Mouse (Mus musculus): ENCODE measurements around the gene Iqce.

DNA sequence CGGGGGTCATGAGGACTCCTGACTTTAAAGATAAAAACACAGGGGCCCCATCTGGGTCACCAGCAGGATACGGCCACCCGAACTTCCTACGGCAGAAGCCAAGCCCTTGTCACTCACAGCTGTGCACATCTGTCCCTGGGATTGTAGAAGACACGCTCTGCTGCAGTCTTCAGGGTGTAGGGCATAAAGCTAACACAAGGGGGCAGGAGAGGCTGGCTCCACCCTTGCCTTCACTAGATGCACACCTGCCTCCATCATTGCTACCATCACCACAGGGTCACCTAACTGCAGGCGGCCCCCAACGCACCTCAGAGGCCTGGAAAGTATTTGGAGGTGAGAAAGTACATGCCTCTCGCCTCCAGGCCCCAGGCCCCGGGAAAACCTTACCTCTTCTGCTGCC is 73.2 kb downstream of the Iqce start:
- TF ChIP-seq POLR2A (IDR thresholded peaks at IDR 0.05; ENCODE audit: insufficient read length, low read depth) = no peak
- TF ChIP-seq CEBPB (IDR thresholded peaks at IDR 0.05; ENCODE audit: insufficient read depth, poor library complexity, severe bottlenecking) = no peak
- no peak for TF ChIP-seq MAX (IDR thresholded peaks at IDR 0.05; ENCODE audit: low read depth)
- no peak for TF ChIP-seq MYOD1 (IDR thresholded peaks at IDR 0.05; ENCODE audit: control insufficient read depth in 1 of 3, insufficient read length in 2 of 3, low read depth in 2 of 3)
- TF ChIP-seq E2F4 (IDR thresholded peaks at IDR 0.05; ENCODE audit: insufficient read depth) = no peak
- TF ChIP-seq TCF3 (IDR thresholded peaks at IDR 0.05; ENCODE audit: insufficient read length, low read depth) = no peak
- TF ChIP-seq POLR2AphosphoS2 (IDR thresholded peaks at IDR 0.05; ENCODE audit: insufficient read length, low read depth) = no peak
- TF ChIP-seq USF1 (IDR thresholded peaks at IDR 0.05; ENCODE audit: low read depth) = no peak
- TF ChIP-seq REST (IDR thresholded peaks at IDR 0.05; ENCODE audit: insufficient read depth, insufficient read length) = no peak
- no peak for TF ChIP-seq TCF12 (IDR thresholded peaks at IDR 0.05; ENCODE audit: insufficient read depth, poor library complexity, severe bottlenecking)
- no peak for TF ChIP-seq SRF (IDR thresholded peaks at IDR 0.05; ENCODE audit: control insufficient read depth, insufficient read length, low read depth)
